Comparison of ENCODE assay signal across 8 mouse cellular contexts in the genomic region with DNA sequence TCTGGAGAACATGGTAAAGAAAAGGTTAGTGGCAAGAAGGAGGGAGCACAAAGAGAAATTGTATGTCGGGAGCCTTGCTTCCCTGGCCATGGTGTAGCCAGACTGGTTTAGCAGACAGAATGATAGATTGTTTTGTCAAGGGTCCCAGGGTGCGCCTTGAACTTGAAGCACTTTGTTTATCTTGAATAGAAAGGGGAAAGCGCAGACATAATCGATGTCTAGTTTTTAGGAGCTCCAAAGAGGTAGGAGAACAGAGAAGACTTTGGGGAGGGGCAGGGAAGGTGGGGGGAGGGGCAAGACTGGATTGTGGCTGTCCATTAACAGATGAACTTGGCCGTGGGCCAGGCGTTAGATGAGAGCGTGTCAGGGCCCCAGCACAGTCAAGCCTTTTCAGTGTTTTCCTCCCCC. TPM values are rescaled to one million over a fixed set of nuclear protein-coding genes. Genes with fewer than 3 reads are reported as not detected.
DNase-seq lines count a peak whose midpoint lies in the region; ATAC-seq lines count a peak whose summit lies in the region.

No protein-coding gene starts in this region.

- no peak overlapping the region for H3K9ac ChIP-seq in heart, embryonic 15.5 days
- H3K9ac ChIP-seq in embryonic facial prominence, embryonic 12.5 days, result no peak overlapping the region
- no peak overlapping the region for H3K9ac ChIP-seq in intestine, embryonic 15.5 days
- no peak overlapping the region for H3K9ac ChIP-seq in midbrain, embryonic 12.5 days (replicated peaks)

- H3K27me3 ChIP-seq in heart, embryonic 15.5 days, result no peaks in the 10 kb centered on the region
- no peaks in the 10 kb centered on the region for H3K27me3 ChIP-seq in embryonic facial prominence, embryonic 12.5 days
- no peaks in the 10 kb centered on the region for H3K27me3 ChIP-seq in intestine, embryonic 15.5 days (replicated peaks)
- H3K27me3 ChIP-seq in midbrain, embryonic 12.5 days, result no peaks in the 10 kb centered on the region

- intact Hi-C loops in heart, postnatal 14 days (cut with DNase I), result no loop called here

- no peak overlapping the region for H3K4me3 ChIP-seq in heart, embryonic 15.5 days
- no peak overlapping the region for H3K4me3 ChIP-seq in embryonic facial prominence, embryonic 12.5 days
- no peak overlapping the region for H3K4me3 ChIP-seq in intestine, embryonic 15.5 days (replicated peaks)
- no peak overlapping the region for H3K4me3 ChIP-seq in midbrain, embryonic 12.5 days

- peak overlapping the region; percentile 13; the same call in 1 of the 2 replicates for H3K27ac ChIP-seq in heart, embryonic 15.5 days
- H3K27ac ChIP-seq in embryonic facial prominence, embryonic 12.5 days, result peak overlapping the region; percentile 58; the same call in 1 of the 2 replicates
- no peak overlapping the region for H3K27ac ChIP-seq in intestine, embryonic 15.5 days
- no peak overlapping the region; the same call in 1 of the 2 replicates for H3K27ac ChIP-seq in midbrain, embryonic 12.5 days (replicated peaks)

- H3K36me3 ChIP-seq in heart, embryonic 15.5 days, result no peaks in the 10 kb centered on the region
- H3K36me3 ChIP-seq in embryonic facial prominence, embryonic 12.5 days, result 0 out of 2 replicates have a peak, but pooled peaks cover 6% of the 10 kb centered on the region
- no peaks in the 10 kb centered on the region for H3K36me3 ChIP-seq in intestine, embryonic 15.5 days
- no peaks in the 10 kb centered on the region for H3K36me3 ChIP-seq in midbrain, embryonic 12.5 days

- H3K9me3 ChIP-seq in heart, embryonic 15.5 days (replicated peaks), result no peaks in the 10 kb centered on the region
- H3K9me3 ChIP-seq in embryonic facial prominence, embryonic 12.5 days, result no peaks in the 10 kb centered on the region
- no peaks in the 10 kb centered on the region for H3K9me3 ChIP-seq in intestine, embryonic 15.5 days
- H3K9me3 ChIP-seq in midbrain, embryonic 12.5 days, result no peaks in the 10 kb centered on the region

- WGBS in heart, embryonic 15.5 days, result 19% methylated on average over 7 of the region's 7 CpGs
- 40% methylated on average over 7 of the region's 7 CpGs for WGBS in embryonic facial prominence, embryonic 12.5 days
- 5% methylated on average over 7 of the region's 7 CpGs for WGBS in intestine, embryonic 15.5 days
- 38% methylated on average over 4 of the region's 7 CpGs for WGBS in midbrain, embryonic 12.5 days

- H3K4me2 ChIP-seq in heart, embryonic 15.5 days, result 0 out of 2 replicates have a peak overlapping the region, but pooled peaks have one; percentile 1
- no peak overlapping the region; the same call in 1 of the 2 replicates for H3K4me2 ChIP-seq in embryonic facial prominence, embryonic 12.5 days (replicated peaks)
- peak overlapping the region; percentile 1; the same call in 1 of the 2 replicates for H3K4me2 ChIP-seq in intestine, embryonic 15.5 days (replicated peaks)
- H3K4me2 ChIP-seq in midbrain, embryonic 12.5 days (replicated peaks), result peak overlapping the region; percentile 3; the same call in 1 of the 2 replicates

- DNase-seq in heart, postnatal 14 days, result no peak
- no peak for DNase-seq in gastrocnemius, postnatal 25 days
- DNase-seq in frontal cortex, postnatal 14 days (ENCODE audit: low spot score in 2 of 2), result no peak
- no peak for DNase-seq in thymus, adult 18-20 months

- ATAC-seq in heart, embryonic 15.5 days (replicated peaks; ENCODE audit: insufficient number of reproducible peaks, insufficient read depth, low FRiP score, low read depth), result no peak; the same call in 1 of the 2 replicates
- ATAC-seq in embryonic facial prominence, embryonic 12.5 days (ENCODE audit: insufficient number of reproducible peaks, insufficient read depth, low FRiP score, low TSS enrichment), result peak; percentile 45; the same call in 1 of the 2 replicates
- ATAC-seq in intestine, embryonic 15.5 days, result peak; percentile 90
- peak; percentile 68 for ATAC-seq in midbrain, embryonic 12.5 days (ENCODE audit: low FRiP score, low read depth)

- H3K4me1 ChIP-seq in heart, embryonic 15.5 days (replicated peaks), result peaks cover 64% of the 10 kb centered on the region
- H3K4me1 ChIP-seq in embryonic facial prominence, embryonic 12.5 days, result peaks cover 78% of the 10 kb centered on the region
- H3K4me1 ChIP-seq in intestine, embryonic 15.5 days (replicated peaks), result peaks cover 26% of the 10 kb centered on the region
- H3K4me1 ChIP-seq in midbrain, embryonic 12.5 days, result peaks cover 86% of the 10 kb centered on the region

RNA-seq across cellular contexts. Expression of gene Bcl11a, which starts 22.0 kb away (rescaled TPM):
- polyA plus RNA-seq in heart, embryonic 15.5 days (2015; fragmentation: Nextera tagmentation; extraction: Ambion mirVana), result 14.0 and 15.5 TPM in 2 replicates
- total RNA-seq in heart, postnatal 14 days (2021), result 1 to 10 TPM; 4.1 to 5.0 TPM
- polyA plus RNA-seq in embryonic facial prominence, embryonic 12.5 days (2016; fragmentation: Nextera tagmentation; extraction: Ambion mirVana), result 80.5 and 86.3 TPM in 2 replicates
- 17.3 and 19.7 TPM in 2 replicates for polyA plus RNA-seq in intestine, embryonic 15.5 days (2015; fragmentation: Nextera tagmentation; extraction: Ambion mirVana)
- 66.0 and 67.3 TPM in 2 replicates for polyA plus RNA-seq in midbrain, embryonic 12.5 days (2016; fragmentation: Nextera tagmentation; extraction: Ambion mirVana)
- under 1 TPM in 1 of 2 experiments, not detected in 1; 0.05 TPM for total RNA-seq in gastrocnemius, postnatal 25 days (2021)

RNA-seq across cellular contexts. Expression of gene A830031A19Rik, which starts 25.0 kb away (rescaled TPM):
- not detected in 2 replicates for polyA plus RNA-seq in heart, embryonic 15.5 days (2015; fragmentation: Nextera tagmentation; extraction: Ambion mirVana)
- total RNA-seq in heart, postnatal 14 days (2021), result not detected
- polyA plus RNA-seq in embryonic facial prominence, embryonic 12.5 days (2016; fragmentation: Nextera tagmentation; extraction: Ambion mirVana), result not detected in 2 replicates
- polyA plus RNA-seq in intestine, embryonic 15.5 days (2015; fragmentation: Nextera tagmentation; extraction: Ambion mirVana), result not detected in 2 replicates
- polyA plus RNA-seq in midbrain, embryonic 12.5 days (2016; fragmentation: Nextera tagmentation; extraction: Ambion mirVana), result not detected in 2 replicates
- not detected for total RNA-seq in gastrocnemius, postnatal 25 days (2021)

Comparison
In these comparisons a context has a peak if more than half of its experiments do, and no peak if none do; other contexts are left out.
1. H3K27ac ChIP-seq: peak in heart, embryonic 15.5 days (single experiment) and embryonic facial prominence, embryonic 12.5 days (single experiment); none in intestine, embryonic 15.5 days (single experiment) and midbrain, embryonic 12.5 days (single experiment).